Mouse (Mus musculus) hindbrain, embryonic 12.5 days (tissue): Measurements from ENCODE around the gene Tmem210. TPM values are rescaled to one million over a fixed set of nuclear protein-coding genes. Genes with fewer than 3 reads are reported as not detected.
A peak's percentile ranks its signal among the peaks of the same experiment; 100 is the strongest.

Source experiments
- ATAC-seq: fragments of 200-750 bp; cut with Nextera tagmentation; 2 replicates; pipeline ENCODE4 v1.8.0; 2017; ENCODE audit warnings: moderate TSS enrichment; ENCODE audit not compliant: low FRiP score
- H3K27ac ChIP-seq: fragments of 300-500 bp; sonication (generic); 2 replicates; pipeline ENCODE4 v1.5.1; 2016; ENCODE audit warnings: mild to moderate bottlenecking
- H3K27me3 ChIP-seq: fragments of 300-500 bp; sonication (generic); 2 replicates; pipeline ENCODE4 v1.6.1; 2016; ENCODE audit warnings: mild to moderate bottlenecking
- H3K36me3 ChIP-seq: fragments of 300-500 bp; sonication (generic); 2 replicates; pipeline ENCODE4 v1.6.1; 2016; ENCODE audit warnings: mild to moderate bottlenecking
- H3K4me1 ChIP-seq: fragments of 300-500 bp; sonication (generic); 2 replicates; pipeline ENCODE4 v1.6.1; 2016
- H3K4me2 ChIP-seq: fragments of 300-500 bp; sonication (generic); replicated peaks from 2 replicates; pipeline ENCODE4 v1.6.1; 2016; ENCODE audit warnings: mild to moderate bottlenecking
- H3K4me3 ChIP-seq: fragments of 300-500 bp; sonication (generic); 2 replicates; pipeline ENCODE4 v1.5.1; 2016; ENCODE audit warnings: mild to moderate bottlenecking
- H3K9ac ChIP-seq: fragments of 300-500 bp; sonication (generic); 2 replicates; pipeline ENCODE4 v1.6.1; 2016; ENCODE audit warnings: mild to moderate bottlenecking, moderate library complexity
- H3K9me3 ChIP-seq: fragments of 300-500 bp; sonication (generic); replicated peaks from 2 replicates; pipeline ENCODE4 v1.6.1; 2016; ENCODE audit warnings: mild to moderate bottlenecking
- WGBS: fragments of 180-500 bp; shearing (Covaris S2); methylation state at CpG from one replicate; pipeline ENCODE4 v1.1.7; 2016; 5-methylcytosine and 5-hydroxymethylcytosine counted together
- polyA plus RNA-seq: library from polyadenylated mRNA; unstranded; fragments of >200 nt; fragmentation: Nextera tagmentation; extraction: Ambion mirVana; gene quantifications from 2 replicates; pipeline ENCODE4 v1.2.1, GENCODE M21; 2016

Gene Tmem210
- polyA plus RNA-seq, 1 experiment from 2014 or later: not detected

- H3K36me3 ChIP-seq: peaks cover 47% of the 10 kb centered on the region
- 78% methylated on average over 2 of the region's 2 CpGs for WGBS
- peak overlapping the region; percentile 92 for H3K9ac ChIP-seq
Observed at GRCm38 (mm10) chr2:25333569-25333968, 45.6 kb downstream of the Tmem210 start.

DNA sequence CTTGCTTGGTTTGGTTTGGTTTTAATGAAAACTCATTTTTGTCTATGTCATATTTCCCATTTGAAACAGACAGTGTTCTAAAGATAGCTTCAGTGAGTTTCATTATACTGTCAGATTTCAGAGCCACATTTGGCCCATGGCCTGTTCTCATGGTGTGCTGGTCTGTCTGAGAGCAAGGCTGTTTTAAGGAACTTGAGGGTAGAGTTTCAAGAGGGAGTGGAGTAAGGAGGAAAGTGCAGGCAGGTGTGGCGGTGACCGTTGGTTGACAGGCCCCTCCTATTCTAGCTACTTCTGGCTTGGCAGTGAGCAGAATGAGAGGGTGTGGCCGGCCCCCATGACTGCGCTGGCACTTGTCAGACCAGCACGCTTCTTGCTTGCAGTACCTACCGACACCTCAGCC, 50.4 kb downstream of the Tmem210 start:
- Histone ChIP-seq H3K27ac (no peak overlapping the region), H3K9me3 (no peaks in the 10 kb centered on the region), H3K9ac (no peak overlapping the region), H3K4me3 (no peak overlapping the region), H3K27me3 (no peaks in the 10 kb centered on the region), H3K4me2 (no peak overlapping the region), H3K4me1 (peaks cover 10% of the 10 kb centered on the region), H3K36me3 (peaks cover 87% of the 10 kb centered on the region)
- 92% methylated on average over 6 of the region's 6 CpGs for WGBS
- no peak for ATAC-seq

More at GRCm38 (mm10) chr2:25333569-25333968, 45.6 kb downstream of the Tmem210 start:
- Histone ChIP-seq H3K27ac (no peak overlapping the region), H3K4me2 (peak overlapping the region; percentile 94), H3K9me3 (no peaks in the 10 kb centered on the region), H3K4me1 (peaks cover 20% of the 10 kb centered on the region), H3K27me3 (no peaks in the 10 kb centered on the region), H3K4me3 (peak overlapping the region; percentile 88)
- ATAC-seq: no peak

Other genes with a start within 250 kb of the Tmem210 start
- 108 and 115 TPM in 2 replicates for gene Nsmf, start 233.8 kb upstream of the Tmem210 start, polyA plus RNA-seq
- gene Entpd8, start 207.8 kb upstream of the Tmem210 start, polyA plus RNA-seq: not detected in 2 replicates
- gene Noxa1, start 193.0 kb upstream of the Tmem210 start, polyA plus RNA-seq: 0.14 and 0.22 TPM in 2 replicates
- 70.9 and 76.4 TPM in 2 replicates for gene Nrarp, start 107.4 kb upstream of the Tmem210 start, polyA plus RNA-seq
- gene Tor4a, start 91.3 kb upstream of the Tmem210 start, polyA plus RNA-seq: 1.8 and 2.4 TPM in 2 replicates
- 107 and 117 TPM in 2 replicates for gene Nelfb, start 76.7 kb upstream of the Tmem210 start, polyA plus RNA-seq
- not detected in 2 replicates for gene Stpg3, start 73.5 kb upstream of the Tmem210 start, polyA plus RNA-seq
- gene Fam166a, start 69.4 kb upstream of the Tmem210 start, polyA plus RNA-seq: 0.19 TPM in 1 of 2 replicates, not detected in the other
- 391 and 416 TPM in 2 replicates for gene Tubb4b, start 63.4 kb upstream of the Tmem210 start, polyA plus RNA-seq
- not detected in 2 replicates for gene Slc34a3, start 53.8 kb upstream of the Tmem210 start, polyA plus RNA-seq
- gene Rnf224, start 51.4 kb upstream of the Tmem210 start, polyA plus RNA-seq: not detected in 2 replicates
- 37.8 and 40.5 TPM in 2 replicates for gene Rnf208, start 45.9 kb upstream of the Tmem210 start, polyA plus RNA-seq
- not detected in 2 replicates for gene Cysrt1, start 45.7 kb upstream of the Tmem210 start, polyA plus RNA-seq
- gene AL732309.1, start 41.3 kb upstream of the Tmem210 start, polyA plus RNA-seq: 3.5 and 6.2 TPM in 2 replicates
- 16.5 and 18.6 TPM in 2 replicates for gene Tmem203, start 32.7 kb upstream of the Tmem210 start, polyA plus RNA-seq
- 13.2 and 14.9 TPM in 2 replicates for gene Tprn, start 25.5 kb upstream of the Tmem210 start, polyA plus RNA-seq
- 195 and 201 TPM in 2 replicates for gene Ssna1, start 15.7 kb upstream of the Tmem210 start, polyA plus RNA-seq
- 147 and 152 TPM in 2 replicates for gene Anapc2, start 15.7 kb upstream of the Tmem210 start, polyA plus RNA-seq
- not detected in 2 replicates for gene Lrrc26, start 1.8 kb downstream of the Tmem210 start, polyA plus RNA-seq
- 6.3 and 6.9 TPM in 2 replicates for gene Grin1, start 31.0 kb downstream of the Tmem210 start, polyA plus RNA-seq
- 73.5 and 78.8 TPM in 2 replicates for gene Man1b1, start 44.2 kb downstream of the Tmem210 start, polyA plus RNA-seq
- 21.9 and 23.5 TPM in 2 replicates for gene Dpp7, start 68.2 kb downstream of the Tmem210 start, polyA plus RNA-seq
- 5.7 and 7.9 TPM in 2 replicates for gene Uap1l1, start 77.5 kb downstream of the Tmem210 start, polyA plus RNA-seq
- 31.9 and 41.4 TPM in 2 replicates for gene Sapcd2, start 84.2 kb downstream of the Tmem210 start, polyA plus RNA-seq
- gene Entpd2, start 107.7 kb downstream of the Tmem210 start, polyA plus RNA-seq: 0.22 and 0.46 TPM in 2 replicates
- 216 and 225 TPM in 2 replicates for gene Npdc1, start 111.2 kb downstream of the Tmem210 start, polyA plus RNA-seq
- gene Fut7, start 135.1 kb downstream of the Tmem210 start, polyA plus RNA-seq: 0.53 TPM in 1 of 2 replicates, not detected in the other
- gene Abca2, start 140.6 kb downstream of the Tmem210 start, polyA plus RNA-seq: 10.1 and 10.6 TPM in 2 replicates
- gene Clic3, start 168.7 kb downstream of the Tmem210 start, polyA plus RNA-seq: 2.3 and 2.4 TPM in 2 replicates
- gene Paxx, start 172.9 kb downstream of the Tmem210 start, polyA plus RNA-seq: 41.6 and 49.4 TPM in 2 replicates
- gene Ptgds, start 181.9 kb downstream of the Tmem210 start, polyA plus RNA-seq: 2.8 and 3.0 TPM in 2 replicates
- gene Lcn12, start 205.8 kb downstream of the Tmem210 start, polyA plus RNA-seq: not detected in 2 replicates
- gene Fbxw5, start 212.6 kb downstream of the Tmem210 start, polyA plus RNA-seq: 106 and 116 TPM in 2 replicates
- gene C8g, start 213.6 kb downstream of the Tmem210 start, polyA plus RNA-seq: 4.8 and 6.0 TPM in 2 replicates